Mouse (Mus musculus) bone marrow, adult 2 months (tissue): ENCODE results near the gene Cog7. TPM values are rescaled to one million over a fixed set of nuclear protein-coding genes. Genes with fewer than 3 reads are reported as not detected.
A peak's percentile ranks its signal among the peaks of the same experiment; 100 is the strongest.

ENCODE experiments used
- H3K27ac ChIP-seq: fragments of 200-500 bp; 2 replicates; pipeline ENCODE4 v1.5.1; 2012; ENCODE audit warnings: low read depth, mild to moderate bottlenecking, control low read depth, inconsistent platforms, low read length; ENCODE audit not compliant: control insufficient read depth, poor library complexity, insufficient read depth
- H3K4me1 ChIP-seq: fragments of 200-500 bp; 2 replicates; pipeline ENCODE4 v1.6.1; 2011; ENCODE audit warnings: low read length; ENCODE audit not compliant: control insufficient read depth, insufficient read depth
- H3K4me3 ChIP-seq: fragments of 200-500 bp; replicated peaks from 2 replicates; pipeline ENCODE3; 2011; ENCODE audit warnings: mild to moderate bottlenecking, low read depth, low read length, control low read depth; ENCODE audit not compliant: control insufficient read depth
- CTCF ChIP-seq: fragments of 200-500 bp; IDR thresholded peaks from 2 replicates; pipeline ENCODE4 v1.5.1; 2011; ENCODE audit warnings: low read length, control low read depth; ENCODE audit not compliant: control insufficient read depth, insufficient read depth
- POLR2A ChIP-seq: fragments of 200-500 bp; IDR thresholded peaks from 2 replicates; pipeline ENCODE4 v1.6.1; 2011; ENCODE audit warnings: low read depth, mild to moderate bottlenecking, control low read depth, low read length, borderline replicate concordance; ENCODE audit not compliant: control insufficient read depth
- WGBS: fragments of 180-500 bp; shearing (Covaris S2); methylation state at CpG from one replicate; pipeline ENCODE4 v1.1.7; 2018; 5-methylcytosine and 5-hydroxymethylcytosine counted together
- polyA plus RNA-seq: library from polyadenylated mRNA; stranded (reverse); fragments of >200 nt; gene quantifications from 2 replicates; pipeline ENCODE4 v1.2.4, GENCODE M21; 2011; ENCODE audit warnings: low replicate concordance; ENCODE audit not compliant: missing spikeins, insufficient read depth, insufficient read length

The Cog7 gene
- polyA plus RNA-seq, 1 experiment, result 9.2 TPM

- TF ChIP-seq CTCF (no peak), POLR2A (no peak)
- 81% methylated on average over 11 of the region's 11 CpGs for WGBS
- Histone ChIP-seq H3K27ac (no peak overlapping the region), H3K4me1 (no peaks in the 10 kb centered on the region), H3K4me3 (no peak overlapping the region)
These were observed 124.2 kb downstream of the Cog7 start for GRCm38 (mm10) chr7:121857177-121857884.

- WGBS, result 73% methylated on average over 9 of the region's 9 CpGs
- H3K27ac ChIP-seq, result no peak overlapping the region
- TF ChIP-seq CTCF, result no peak
- TF ChIP-seq POLR2A, result no peak
- no peak overlapping the region for H3K4me3 ChIP-seq
- no peaks in the 10 kb centered on the region for H3K4me1 ChIP-seq
These were observed 132.9 kb downstream of the Cog7 start for GRCm38 (mm10) chr7:121848537-121849168.

GRCm38 (mm10) chr7:121845964-121846363 is 135.5 kb downstream of the Cog7 start:
- 66% methylated on average over 6 of the region's 6 CpGs for WGBS
- Histone ChIP-seq H3K4me1 (no peaks in the 10 kb centered on the region), H3K4me3 (no peak overlapping the region), H3K27ac (no peak overlapping the region)
- TF ChIP-seq POLR2A (no peak), CTCF (no peak)

- H3K4me3 ChIP-seq, result no peak overlapping the region
- H3K27ac ChIP-seq, result no peak overlapping the region
- no peaks in the 10 kb centered on the region for H3K4me1 ChIP-seq
- TF ChIP-seq POLR2A (no peak), CTCF (no peak)
- WGBS, result 56% methylated on average over 6 of the region's 6 CpGs
These were observed 139.3 kb downstream of the Cog7 start for GRCm38 (mm10) chr7:121842234-121842633.

GRCm38 (mm10) chr7:121840810-121841209 is 140.7 kb downstream of the Cog7 start:
- WGBS, result 83% methylated on average over 7 of the region's 7 CpGs
- H3K27ac ChIP-seq, result no peak overlapping the region
- H3K4me1 ChIP-seq, result no peaks in the 10 kb centered on the region
- no peak for TF ChIP-seq CTCF
- no peak for TF ChIP-seq POLR2A
- no peak overlapping the region for H3K4me3 ChIP-seq

GRCm38 (mm10) chr7:121836827-121837226 is 144.7 kb downstream of the Cog7 start:
- Histone ChIP-seq H3K27ac (no peak overlapping the region), H3K4me3 (no peak overlapping the region), H3K4me1 (no peaks in the 10 kb centered on the region)
- WGBS, result 84% methylated on average over 7 of the region's 7 CpGs
- TF ChIP-seq POLR2A (no peak), CTCF (no peak)

- Histone ChIP-seq H3K27ac (no peak overlapping the region), H3K4me3 (no peak overlapping the region), H3K4me1 (no peaks in the 10 kb centered on the region)
- 79% methylated on average over 7 of the region's 7 CpGs for WGBS
- 0 out of 2 replicates have a peak, but pooled peaks have one; percentile 17 for TF ChIP-seq CTCF
- TF ChIP-seq POLR2A, result no peak
These were observed 146.1 kb downstream of the Cog7 start for GRCm38 (mm10) chr7:121835392-121835791.

Other genes starting within 250 kb of the Cog7 start
- gene Scnn1g, start 247.2 kb downstream of the Cog7 start, polyA plus RNA-seq, result not detected in 2 replicates
- 0.77 TPM in 1 of 2 replicates, not detected in the other for gene Scnn1b, start 116.7 kb downstream of the Cog7 start, polyA plus RNA-seq
- 23.3 and 35.6 TPM in 2 replicates for gene Gga2, start 39.5 kb upstream of the Cog7 start, polyA plus RNA-seq
- 9.0 and 13.8 TPM in 2 replicates for gene Ubfd1, start 85.5 kb upstream of the Cog7 start, polyA plus RNA-seq
- 1.6 and 2.3 TPM in 2 replicates for gene Ears2, start 85.6 kb upstream of the Cog7 start, polyA plus RNA-seq
- 74.3 and 130 TPM in 2 replicates for gene Ndufab1, start 120.2 kb upstream of the Cog7 start, polyA plus RNA-seq
- gene Palb2, start 151.3 kb upstream of the Cog7 start, polyA plus RNA-seq, result 5.9 and 10.7 TPM in 2 replicates
- gene Dctn5, start 151.3 kb upstream of the Cog7 start, polyA plus RNA-seq, result 46.6 and 62.2 TPM in 2 replicates
- 36.1 and 36.6 TPM in 2 replicates for gene Plk1, start 177.7 kb upstream of the Cog7 start, polyA plus RNA-seq
- gene Ern2, start 204.5 kb upstream of the Cog7 start, polyA plus RNA-seq, result 0.32 TPM in 1 of 2 replicates, not detected in the other
- gene Chp2, start 237.8 kb upstream of the Cog7 start, polyA plus RNA-seq, result 4.7 and 8.3 TPM in 2 replicates